Mouse (Mus musculus) G1E (cell line): ENCODE data around the gene Rptor. TPM values are rescaled to one million over a fixed set of nuclear protein-coding genes. Genes with fewer than 3 reads are reported as not detected.

Source experiments
- ATAC-seq: 2 replicates; pipeline ENCODE4 v1.8.0; 2016; ENCODE audit warnings: mild to moderate bottlenecking; ENCODE audit not compliant: insufficient number of reproducible peaks, poor library complexity, low FRiP score, severe bottlenecking; ENCODE audit errors: extremely low read depth
- DNase-seq: peaks from one replicate; pipeline ENCODE4 v3.0.0; 2012; ENCODE audit warnings: low spot score
- H3K27me3 ChIP-seq: 2 replicates; pipeline ENCODE4 v1.6.1; 2012; ENCODE audit warnings: mild to moderate bottlenecking, low read length, inconsistent platforms; ENCODE audit not compliant: insufficient read depth
- H3K36me3 ChIP-seq: replicated peaks from 2 replicates; pipeline ENCODE3; 2012; ENCODE audit warnings: mild to moderate bottlenecking, inconsistent platforms
- H3K4me1 ChIP-seq: 2 replicates; pipeline ENCODE4 v1.6.1; 2012; ENCODE audit warnings: low read depth, low read length, inconsistent platforms, mixed read lengths; ENCODE audit not compliant: insufficient read depth
- H3K4me3 ChIP-seq: 2 replicates; pipeline ENCODE4 v1.5.1; 2012; ENCODE audit warnings: low read depth, mild to moderate bottlenecking, inconsistent platforms, low read length, moderate library complexity, mixed read lengths
- H3K9me3 ChIP-seq: replicated peaks from 2 replicates; pipeline ENCODE4 v1.6.1; 2012; ENCODE audit warnings: inconsistent platforms
- CTCF ChIP-seq: IDR thresholded peaks from 2 replicates; pipeline ENCODE4 v1.5.1; 2012; ENCODE audit warnings: low read depth, low read length, inconsistent platforms, mixed read lengths
- GATA1 ChIP-seq: IDR thresholded peaks from 2 replicates; pipeline ENCODE4 v1.6.1; 2012; ENCODE audit warnings: borderline replicate concordance, low read length, inconsistent platforms, mixed read lengths
- GATA2 ChIP-seq: IDR thresholded peaks from 2 replicates; pipeline ENCODE4 v1.6.1; 2012; ENCODE audit warnings: low read depth, low read length, inconsistent platforms, borderline replicate concordance
- POLR2AphosphoS5 ChIP-seq: IDR thresholded peaks from 2 replicates; pipeline ENCODE4 v1.6.1; 2012; ENCODE audit warnings: low read depth, low read length, inconsistent platforms; ENCODE audit not compliant: insufficient replicate concordance
- TAL1 ChIP-seq: conservative IDR thresholded peaks from 2 replicates; pipeline ENCODE4 v1.6.1; 2012; ENCODE audit warnings: low read depth, low read length, inconsistent platforms, mixed read lengths
- polyA plus RNA-seq: library from polyadenylated mRNA; stranded (reverse); fragments of >175 nt; gene quantifications from 2 replicates; pipeline ENCODE4 v1.2.3, GENCODE M21; 2012
- total RNA-seq, 2 experiments: library from RNA; stranded (forward) in 1 of 2; stranded (reverse) in 1 of 2; fragments of 200-1000 nt in 1 of 2; fragments of >200 nt in 1 of 2; fragmentation: Nextera tagmentation in 1 of 2; gene quantifications; 2 replicates each; pipeline ENCODE4 v1.2.3; 2014 to 2017

Rptor gene
- total and polyA plus RNA-seq, 3 experiments, result 17.9 to 51.9 (median 46.5) TPM

DNA sequence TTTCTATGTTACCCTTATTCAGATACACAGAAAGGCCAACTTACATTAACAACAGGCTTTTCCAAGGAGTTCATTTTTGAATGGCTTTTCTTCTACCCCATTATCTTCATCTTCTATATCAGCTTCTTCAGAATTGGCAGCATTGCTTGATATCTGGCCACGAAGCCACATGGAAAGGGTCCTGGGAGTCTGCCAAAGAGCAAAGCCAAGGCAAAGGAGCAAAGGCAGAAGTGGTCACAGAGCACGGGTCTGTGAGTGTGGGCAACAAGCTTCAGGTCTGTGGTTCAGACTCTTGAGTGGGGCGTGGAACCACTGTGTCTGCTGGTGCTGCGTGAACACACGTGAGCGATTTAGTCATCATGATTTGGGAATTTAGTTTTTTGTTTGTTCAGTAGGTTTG, 223.1 kb downstream of the Rptor start:
- Histone ChIP-seq H3K4me1 (peaks cover 2% of the 10 kb centered on the region; the same call in 1 of the 2 replicates), H3K27me3 (no peaks in the 10 kb centered on the region), H3K36me3 (peaks cover 97% of the 10 kb centered on the region), H3K9me3 (no peaks in the 10 kb centered on the region), H3K4me3 (no peak overlapping the region)
- DNase-seq (no peak), ATAC-seq (no peak)
- no peak for TF ChIP-seq CTCF
- no peak for TF ChIP-seq GATA1
- no peak for TF ChIP-seq TAL1

DNA sequence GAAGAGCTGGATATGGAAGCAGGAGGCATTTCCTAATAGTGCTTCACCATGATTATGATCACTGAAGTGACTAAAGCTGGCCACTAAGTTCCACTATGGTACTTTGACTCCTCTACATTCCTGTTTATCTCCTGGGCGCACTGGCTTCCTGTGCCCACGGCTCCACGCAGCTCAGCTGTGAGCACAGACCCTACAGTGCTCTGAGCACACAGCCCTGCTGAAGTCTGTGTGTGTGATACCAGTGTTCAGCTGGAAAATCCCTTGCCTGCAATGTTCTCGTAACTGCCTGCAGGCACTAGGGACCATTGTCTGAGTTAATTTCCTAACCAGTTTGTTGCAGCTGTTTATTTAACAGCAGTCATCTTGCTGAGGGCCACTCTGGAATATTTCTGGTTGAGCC, 223.5 kb downstream of the Rptor start:
- no peak for TF ChIP-seq GATA1
- no peak for TF ChIP-seq GATA2
- no peak for TF ChIP-seq CTCF
- no peak for TF ChIP-seq POLR2AphosphoS5
- TF ChIP-seq TAL1, result no peak
- Histone ChIP-seq H3K4me3 (no peak overlapping the region), H3K4me1 (peaks cover 2% of the 10 kb centered on the region; the same call in 1 of the 2 replicates), H3K27me3 (no peaks in the 10 kb centered on the region), H3K9me3 (no peaks in the 10 kb centered on the region), H3K36me3 (peaks cover 97% of the 10 kb centered on the region)
- DNase-seq (no peak), ATAC-seq (no peak)

DNA sequence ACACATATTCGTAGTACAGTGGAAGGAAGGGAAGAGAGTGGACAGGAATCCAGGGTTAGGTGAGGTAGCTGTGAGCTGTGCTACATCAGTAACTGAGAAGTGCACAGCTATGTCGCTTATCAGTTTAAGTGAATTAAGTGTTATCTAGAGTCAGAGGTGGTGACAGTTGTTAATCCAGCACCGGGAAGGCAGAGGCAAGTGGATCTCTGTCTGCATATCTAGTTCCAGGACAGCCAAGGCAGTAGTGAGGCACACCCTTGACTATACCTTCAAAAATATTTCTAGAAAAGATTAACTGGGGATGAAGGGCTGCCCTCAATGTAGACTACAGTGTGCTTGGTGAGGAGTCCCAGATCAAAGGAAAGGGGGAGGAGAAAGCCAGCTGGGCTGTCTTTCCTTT, 226.4 kb downstream of the Rptor start:
- Histone ChIP-seq H3K36me3 (peaks cover 91% of the 10 kb centered on the region), H3K4me3 (no peak overlapping the region), H3K27me3 (no peaks in the 10 kb centered on the region), H3K4me1 (peaks cover 2% of the 10 kb centered on the region; the same call in 1 of the 2 replicates), H3K9me3 (no peaks in the 10 kb centered on the region)
- no peak for DNase-seq
- 0 out of 2 replicates have a peak, but pooled peaks have one; percentile 8 for ATAC-seq
- TF ChIP-seq CTCF (no peak), TAL1 (no peak), POLR2AphosphoS5 (no peak), GATA1 (no peak), GATA2 (no peak)

DNA sequence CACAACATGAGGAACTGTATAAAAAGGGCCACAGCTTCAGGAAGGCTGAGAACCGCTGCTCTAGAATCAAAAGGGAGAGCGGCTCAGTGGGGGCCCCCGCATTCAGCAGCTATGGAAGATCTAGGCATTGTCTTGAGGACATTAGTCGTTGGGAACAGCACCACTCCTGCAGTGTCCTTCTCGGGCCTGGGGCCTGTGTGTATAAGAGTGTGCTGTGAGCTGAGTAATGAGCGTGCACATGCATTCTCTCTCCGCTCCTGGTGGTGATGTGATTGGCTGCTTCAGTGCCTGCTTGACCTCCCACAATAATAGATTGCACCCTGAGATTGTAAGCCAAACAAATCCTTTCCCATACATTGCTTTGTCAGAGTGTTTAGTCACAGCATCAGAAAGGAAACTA, 229.0 kb downstream of the Rptor start:
- H3K27me3 ChIP-seq, result no peaks in the 10 kb centered on the region
- H3K4me1 ChIP-seq, result peaks cover 2% of the 10 kb centered on the region; the same call in 1 of the 2 replicates
- H3K9me3 ChIP-seq, result no peaks in the 10 kb centered on the region
- H3K4me3 ChIP-seq, result no peak overlapping the region
- no peak for TF ChIP-seq POLR2AphosphoS5
- ATAC-seq (no peak), DNase-seq (no peak)
- peaks cover 88% of the 10 kb centered on the region for H3K36me3 ChIP-seq

DNA sequence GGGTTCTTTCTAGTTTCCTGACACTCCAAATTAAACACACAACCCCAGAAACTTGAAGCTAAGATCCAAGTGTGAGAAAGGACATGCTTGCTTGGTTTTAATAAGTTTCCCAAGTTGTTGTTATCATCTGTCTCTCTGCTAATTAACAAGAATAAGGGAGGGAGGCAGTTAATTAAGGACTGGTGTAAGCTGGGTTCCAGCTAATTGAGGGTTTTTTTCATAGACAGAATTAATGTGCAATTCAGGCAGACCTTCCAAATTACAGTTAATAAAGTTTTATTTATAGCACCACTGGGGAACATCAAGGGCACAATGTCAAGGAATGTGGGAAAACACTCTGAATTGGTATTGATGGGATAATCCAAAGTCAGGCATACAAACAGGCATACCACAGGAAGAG, 230.6 kb downstream of the Rptor start:
- Histone ChIP-seq H3K36me3 (peaks cover 82% of the 10 kb centered on the region), H3K9me3 (no peaks in the 10 kb centered on the region), H3K4me1 (peaks cover 2% of the 10 kb centered on the region; the same call in 1 of the 2 replicates), H3K4me3 (no peak overlapping the region), H3K27me3 (no peaks in the 10 kb centered on the region)
- no peak for DNase-seq
- no peak for TF ChIP-seq TAL1
- no peak for TF ChIP-seq POLR2AphosphoS5
- TF ChIP-seq CTCF, result no peak
- no peak for TF ChIP-seq GATA1
- TF ChIP-seq GATA2, result no peak
- no peak for ATAC-seq

DNA sequence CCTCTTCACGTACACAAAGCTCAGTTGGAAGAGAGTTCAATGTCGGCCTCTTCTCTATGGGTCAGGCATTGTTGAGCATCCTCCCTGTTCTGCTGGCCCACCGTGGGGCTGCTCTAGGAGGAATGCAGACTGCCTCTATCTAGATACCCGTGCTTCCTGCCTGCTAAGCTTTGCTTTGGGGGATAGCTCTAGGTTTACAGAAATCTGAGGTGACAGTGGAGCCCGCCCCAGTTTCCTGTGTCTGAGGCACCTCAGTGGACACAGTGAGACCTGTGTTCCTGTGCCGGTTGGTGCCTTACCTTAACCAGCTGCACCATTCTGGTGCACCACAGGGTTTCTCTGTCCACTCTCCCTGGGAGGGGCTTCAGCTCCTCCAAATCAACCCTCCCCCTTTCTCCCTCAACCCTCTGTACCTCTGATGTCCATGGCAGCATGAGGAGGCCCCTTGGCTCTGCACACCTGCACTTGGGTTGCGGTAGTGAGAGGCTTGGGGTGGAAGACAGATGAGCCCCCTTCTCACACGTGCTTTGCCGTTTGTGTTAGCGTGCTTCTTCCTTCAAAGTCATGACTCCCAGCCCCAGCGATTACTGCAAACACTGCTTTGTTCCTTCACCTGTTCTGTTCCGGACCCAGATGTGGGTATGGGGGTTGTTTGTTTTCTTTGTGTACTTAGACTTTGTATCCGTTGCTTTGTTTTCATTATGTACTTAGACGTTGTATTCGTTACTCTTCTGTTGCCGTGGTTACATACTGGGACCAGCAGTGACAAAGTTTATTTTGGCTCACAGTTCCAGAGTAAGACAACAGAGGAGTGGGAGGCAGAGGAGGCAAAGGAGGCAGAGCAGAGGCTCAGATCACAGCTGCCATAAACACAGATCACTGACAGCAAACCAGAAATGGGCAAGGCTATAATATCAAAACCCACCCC, 231.4 kb downstream of the Rptor start:
- ATAC-seq (no peak), DNase-seq (no peak)
- no peaks in the 10 kb centered on the region for H3K27me3 ChIP-seq
- TF ChIP-seq TAL1, result no peak
- no peak for TF ChIP-seq GATA2
- TF ChIP-seq GATA1, result no peak
- TF ChIP-seq CTCF, result no peak
- no peak for TF ChIP-seq POLR2AphosphoS5
- no peaks in the 10 kb centered on the region for H3K9me3 ChIP-seq
- peaks cover 2% of the 10 kb centered on the region; the same call in 1 of the 2 replicates for H3K4me1 ChIP-seq
- peaks cover 80% of the 10 kb centered on the region for H3K36me3 ChIP-seq
- H3K4me3 ChIP-seq, result no peak overlapping the region
